Mouse (Mus musculus): ENCODE data around the gene 4930505A04Rik.

- TF ChIP-seq GATA1 (IDR thresholded peaks at IDR 0.05; ENCODE audit: borderline replicate concordance, low read length) (no peak), FLI1 (IDR thresholded peaks at IDR 0.05; ENCODE audit: low read length) (no peak)
Observed at GRCm38 (mm10) chr11:30447561-30447960, 24.1 kb downstream of the 4930505A04Rik start.

All from megakaryocyte, embryonic 14.5 days (primary cell).